Mouse (Mus musculus): ENCODE measurements at regions not wholly inside any gene's neighbourhood (a gene's known extent, or its start where the extent isn't known, plus 50 kb on each side); places are given as distances from the start of the nearest gene placed in this dataset.

- no peak overlapping the region for H3K4me3 ChIP-seq (replicated peaks)
- no peak for ATAC-seq (ENCODE audit: insufficient read depth, low FRiP score, low read depth)
Observed at GRCm38 (mm10) chr4:22047730-22048455, 116.8 kb downstream of the Faxc start.

GRCm38 (mm10) chr4:22066785-22067433 lies 135.8 kb downstream of the Faxc start:
- no peak overlapping the region for H3K9ac ChIP-seq
- no peak for ATAC-seq (ENCODE audit: insufficient read depth, low FRiP score, low read depth)
- no peaks in the 10 kb centered on the region for H3K9me3 ChIP-seq
- no peaks in the 10 kb centered on the region for H3K36me3 ChIP-seq
- WGBS = 50% methylated on average over 5 of the region's 5 CpGs
- H3K27me3 ChIP-seq (replicated peaks) = no peaks in the 10 kb centered on the region
- H3K4me3 ChIP-seq (replicated peaks) = no peak overlapping the region
- H3K27ac ChIP-seq = no peak overlapping the region
- no peak overlapping the region for H3K4me2 ChIP-seq
- H3K4me1 ChIP-seq = no peaks in the 10 kb centered on the region

More at GRCm38 (mm10) chr4:22047730-22048455, 116.8 kb downstream of the Faxc start:
- no peak overlapping the region for H3K27ac ChIP-seq
- no peaks in the 10 kb centered on the region for H3K4me1 ChIP-seq
- no peak overlapping the region for H3K4me2 ChIP-seq
- no peaks in the 10 kb centered on the region for H3K36me3 ChIP-seq
- H3K9me3 ChIP-seq = no peaks in the 10 kb centered on the region
- H3K9ac ChIP-seq = no peak overlapping the region
- no peaks in the 10 kb centered on the region for H3K27me3 ChIP-seq (replicated peaks)
- 70% methylated on average over 8 of the region's 8 CpGs for WGBS

- WGBS = 76% methylated on average over 14 of the region's 14 CpGs
- H3K27ac ChIP-seq = no peak overlapping the region
- no peaks in the 10 kb centered on the region for H3K27me3 ChIP-seq (replicated peaks)
- no peak overlapping the region for H3K9ac ChIP-seq
- H3K36me3 ChIP-seq = no peaks in the 10 kb centered on the region
- no peaks in the 10 kb centered on the region for H3K4me1 ChIP-seq
- no peak for ATAC-seq (ENCODE audit: insufficient read depth, low FRiP score, low read depth)
- no peaks in the 10 kb centered on the region for H3K9me3 ChIP-seq
- H3K4me2 ChIP-seq = no peak overlapping the region
- no peak overlapping the region for H3K4me3 ChIP-seq (replicated peaks)
Observed at GRCm38 (mm10) chr4:22067678-22068299, 136.7 kb downstream of the Faxc start.

GRCm38 (mm10) chr4:22088209-22088787 lies 157.2 kb downstream of the Faxc start:
- no peak for ATAC-seq (ENCODE audit: insufficient read depth, low FRiP score, low read depth)
- 56% methylated on average over 3 of the region's 3 CpGs for WGBS
- no peaks in the 10 kb centered on the region for H3K27me3 ChIP-seq (replicated peaks)
- no peaks in the 10 kb centered on the region for H3K36me3 ChIP-seq
- no peak overlapping the region for H3K4me3 ChIP-seq (replicated peaks)
- H3K27ac ChIP-seq = no peak overlapping the region
- no peaks in the 10 kb centered on the region; the same call in 1 of the 2 replicates for H3K9me3 ChIP-seq
- H3K4me1 ChIP-seq = no peaks in the 10 kb centered on the region
- no peak overlapping the region for H3K9ac ChIP-seq
- no peak overlapping the region for H3K4me2 ChIP-seq

GRCm38 (mm10) chr4:22089637-22090041 lies 158.5 kb downstream of the Faxc start:
- H3K36me3 ChIP-seq = no peaks in the 10 kb centered on the region
- H3K4me2 ChIP-seq = no peak overlapping the region
- WGBS = 100% methylated on average over 1 of the region's 1 CpGs
- no peaks in the 10 kb centered on the region for H3K27me3 ChIP-seq (replicated peaks)
- no peak overlapping the region for H3K4me3 ChIP-seq (replicated peaks)
- no peaks in the 10 kb centered on the region for H3K4me1 ChIP-seq
- no peak for ATAC-seq (ENCODE audit: insufficient read depth, low FRiP score, low read depth)
- no peak overlapping the region for H3K9ac ChIP-seq
- no peak overlapping the region for H3K27ac ChIP-seq
- no peaks in the 10 kb centered on the region for H3K9me3 ChIP-seq

GRCm38 (mm10) chr4:22090536-22090935 lies 159.4 kb downstream of the Faxc start:
- ATAC-seq (ENCODE audit: insufficient read depth, low FRiP score, low read depth) = no peak
- Histone ChIP-seq H3K27ac (no peak overlapping the region), H3K4me3 (replicated peaks) (no peak overlapping the region), H3K4me2 (no peak overlapping the region), H3K9ac (no peak overlapping the region), H3K27me3 (replicated peaks) (no peaks in the 10 kb centered on the region), H3K36me3 (no peaks in the 10 kb centered on the region), H3K9me3 (no peaks in the 10 kb centered on the region), H3K4me1 (no peaks in the 10 kb centered on the region)
- 75% methylated on average over 11 of the region's 11 CpGs for WGBS

GRCm38 (mm10) chr4:22092551-22092950 lies 161.4 kb downstream of the Faxc start:
- Histone ChIP-seq H3K4me1 (no peaks in the 10 kb centered on the region), H3K27me3 (replicated peaks) (no peaks in the 10 kb centered on the region), H3K9ac (no peak overlapping the region), H3K9me3 (no peaks in the 10 kb centered on the region), H3K4me3 (replicated peaks) (no peak overlapping the region), H3K36me3 (no peaks in the 10 kb centered on the region), H3K4me2 (no peak overlapping the region), H3K27ac (no peak overlapping the region)
- 76% methylated on average over 4 of the region's 4 CpGs for WGBS
- no peak for ATAC-seq (ENCODE audit: insufficient read depth, low FRiP score, low read depth)

GRCm38 (mm10) chr4:22095257-22096031 lies 164.3 kb downstream of the Faxc start:
- Histone ChIP-seq H3K9ac (no peak overlapping the region), H3K4me1 (no peaks in the 10 kb centered on the region), H3K27me3 (replicated peaks) (no peaks in the 10 kb centered on the region), H3K36me3 (no peaks in the 10 kb centered on the region), H3K9me3 (no peaks in the 10 kb centered on the region), H3K4me2 (no peak overlapping the region), H3K27ac (no peak overlapping the region), H3K4me3 (replicated peaks) (no peak overlapping the region)
- WGBS = 40% methylated on average over 11 of the region's 11 CpGs
- ATAC-seq (ENCODE audit: insufficient read depth, low FRiP score, low read depth) = no peak; the same call in 1 of the 2 replicates

GRCm38 (mm10) chr4:22098605-22099004 lies 167.5 kb downstream of the Faxc start:
- no peak for ATAC-seq (ENCODE audit: insufficient read depth, low FRiP score, low read depth)
- no peak overlapping the region for H3K4me2 ChIP-seq

GRCm38 (mm10) chr4:22102478-22102877 lies 171.3 kb downstream of the Faxc start:
- Histone ChIP-seq H3K9ac (no peak overlapping the region), H3K4me1 (no peaks in the 10 kb centered on the region), H3K27ac (no peak overlapping the region), H3K4me2 (no peak overlapping the region), H3K36me3 (no peaks in the 10 kb centered on the region), H3K27me3 (replicated peaks) (no peaks in the 10 kb centered on the region), H3K4me3 (replicated peaks) (no peak overlapping the region), H3K9me3 (no peaks in the 10 kb centered on the region)
- ATAC-seq (ENCODE audit: insufficient read depth, low FRiP score, low read depth) = no peak
- 75% methylated on average over 5 of the region's 5 CpGs for WGBS

More at GRCm38 (mm10) chr4:22098605-22099004, 167.5 kb downstream of the Faxc start:
- WGBS = 88% methylated on average over 9 of the region's 9 CpGs
- Histone ChIP-seq H3K27ac (no peak overlapping the region), H3K4me3 (replicated peaks) (no peak overlapping the region), H3K9me3 (no peaks in the 10 kb centered on the region), H3K27me3 (replicated peaks) (no peaks in the 10 kb centered on the region), H3K36me3 (no peaks in the 10 kb centered on the region), H3K9ac (no peak overlapping the region), H3K4me1 (no peaks in the 10 kb centered on the region)

- ATAC-seq (ENCODE audit: insufficient read depth, low FRiP score, low read depth) = no peak
- no peak overlapping the region for H3K4me3 ChIP-seq (replicated peaks)
- H3K9ac ChIP-seq = no peak overlapping the region
- no peaks in the 10 kb centered on the region for H3K9me3 ChIP-seq
- H3K36me3 ChIP-seq = no peaks in the 10 kb centered on the region
- no peak overlapping the region for H3K27ac ChIP-seq
- H3K4me2 ChIP-seq = no peak overlapping the region
- H3K27me3 ChIP-seq (replicated peaks) = no peaks in the 10 kb centered on the region
- WGBS = 81% methylated on average over 8 of the region's 8 CpGs
- no peaks in the 10 kb centered on the region for H3K4me1 ChIP-seq
Observed at GRCm38 (mm10) chr4:22103001-22103587, 172.0 kb downstream of the Faxc start.

Measured in stomach, embryonic 15.5 days (tissue).